Mouse (Mus musculus): ENCODE results near the gene Cdc42ep4. TPM values are rescaled to one million over a fixed set of nuclear protein-coding genes. Genes with fewer than 3 reads are reported as not detected.

The Cdc42ep4 gene
- polyA plus RNA-seq (2015; fragmentation: Nextera tagmentation; extraction: Ambion mirVana), result 37.0 and 38.7 TPM in 2 replicates

- peak; percentile 97 for DNase-seq (ENCODE audit: low spot score)
Measured at GRCm38 (mm10) chr11:113751484-113752084, at the start of gene Cdc42ep4. TSS of gene Cdc42ep4 (minus strand) at chr11:113751881.

DNA sequence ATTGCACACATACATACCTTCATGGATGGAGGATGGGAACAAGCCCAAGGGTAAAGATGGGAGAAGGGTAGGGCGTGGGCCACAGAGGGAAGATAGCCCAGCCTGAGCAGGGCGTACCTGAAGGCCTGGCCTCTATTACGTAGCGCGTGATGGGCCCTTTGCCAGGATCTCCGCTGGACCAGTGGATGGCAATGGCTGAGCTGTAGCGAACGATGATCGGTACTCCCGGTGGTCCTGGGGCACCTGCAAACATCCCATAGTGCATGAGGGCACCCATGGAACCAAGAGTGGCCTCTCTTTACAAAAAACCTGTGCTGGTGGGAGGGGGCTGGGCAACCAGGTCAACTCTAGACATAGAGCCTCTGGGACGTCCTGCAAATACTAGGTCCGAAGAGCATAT is 48.3 kb upstream of the Cdc42ep4 start:
- DNase-seq (ENCODE audit: low spot score), result no peak

DNA sequence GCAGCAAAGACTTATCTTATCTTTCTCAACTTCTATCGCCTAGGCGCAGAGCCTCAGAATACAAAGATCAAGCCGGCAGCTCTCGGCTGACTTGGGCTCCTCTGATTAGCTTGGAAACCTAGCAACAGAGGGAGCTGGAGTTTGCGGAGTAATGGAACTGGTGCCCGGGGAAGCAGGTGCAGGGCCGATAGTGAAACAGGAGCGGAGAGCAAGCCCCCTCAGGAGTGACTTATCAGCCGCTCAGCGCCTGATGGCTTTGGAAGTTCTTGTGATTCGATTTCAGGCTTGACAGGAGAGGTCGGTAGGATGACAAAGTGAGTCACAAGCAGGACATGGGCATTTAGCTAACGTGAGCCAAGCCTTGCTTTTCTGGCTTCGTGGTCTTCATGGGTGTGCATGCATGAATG is 47.4 kb upstream of the Cdc42ep4 start:
- DNase-seq (ENCODE audit: low spot score), result no peak

- DNase-seq (ENCODE audit: low spot score), result no peak
Measured at GRCm38 (mm10) chr11:113798011-113798410, 46.3 kb upstream of the Cdc42ep4 start.

DNA sequence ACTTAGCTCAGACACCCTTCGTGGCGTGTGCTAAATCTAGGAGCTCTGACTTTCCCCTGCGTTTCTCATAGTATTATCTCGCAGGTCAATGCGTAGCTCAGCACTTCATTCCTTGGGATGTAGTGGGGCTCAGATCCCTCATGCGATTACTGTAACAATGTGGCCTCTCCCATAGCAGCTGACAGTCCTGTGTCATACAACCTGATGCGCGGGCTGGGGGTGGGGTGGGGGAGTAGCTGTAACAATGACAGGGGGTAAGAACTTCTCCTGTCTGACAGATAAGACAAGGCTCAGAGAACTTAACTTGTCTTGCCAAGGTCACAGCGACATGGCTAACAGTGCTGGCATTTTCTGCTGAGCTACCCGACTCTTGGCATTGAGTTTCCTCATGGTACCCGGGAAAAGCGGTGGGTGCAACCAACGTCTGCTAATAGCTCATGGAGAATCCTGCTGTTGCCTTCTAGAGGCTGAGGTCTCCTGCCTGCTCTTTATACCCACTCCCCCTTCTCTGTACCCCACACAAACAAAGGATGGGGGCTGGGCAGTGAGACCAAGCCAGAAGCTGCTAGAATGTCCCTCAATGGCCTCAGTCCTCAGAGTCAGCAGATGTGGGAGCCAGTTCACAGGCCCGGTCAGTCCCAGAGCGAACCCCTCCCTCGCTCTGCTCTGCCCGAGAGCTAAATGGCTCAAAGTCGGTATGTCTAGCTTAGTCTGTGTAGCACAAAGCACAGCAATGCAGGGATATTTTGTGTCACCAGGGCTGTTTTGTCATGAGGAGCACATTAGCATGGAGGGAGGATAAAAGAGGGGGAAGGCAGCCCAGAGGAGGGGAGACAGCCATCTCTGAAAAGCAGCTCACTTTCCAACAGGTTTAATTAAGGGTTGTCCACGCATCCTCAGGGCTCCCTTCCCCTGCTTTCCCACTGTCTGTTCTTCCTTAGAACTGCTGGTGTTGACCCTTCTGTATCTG is 45.6 kb upstream of the Cdc42ep4 start:
- no peak for DNase-seq (ENCODE audit: low spot score)

GRCm38 (mm10) chr11:113795846-113796245 is 44.2 kb upstream of the Cdc42ep4 start:
- DNase-seq (ENCODE audit: low spot score), result no peak

DNA sequence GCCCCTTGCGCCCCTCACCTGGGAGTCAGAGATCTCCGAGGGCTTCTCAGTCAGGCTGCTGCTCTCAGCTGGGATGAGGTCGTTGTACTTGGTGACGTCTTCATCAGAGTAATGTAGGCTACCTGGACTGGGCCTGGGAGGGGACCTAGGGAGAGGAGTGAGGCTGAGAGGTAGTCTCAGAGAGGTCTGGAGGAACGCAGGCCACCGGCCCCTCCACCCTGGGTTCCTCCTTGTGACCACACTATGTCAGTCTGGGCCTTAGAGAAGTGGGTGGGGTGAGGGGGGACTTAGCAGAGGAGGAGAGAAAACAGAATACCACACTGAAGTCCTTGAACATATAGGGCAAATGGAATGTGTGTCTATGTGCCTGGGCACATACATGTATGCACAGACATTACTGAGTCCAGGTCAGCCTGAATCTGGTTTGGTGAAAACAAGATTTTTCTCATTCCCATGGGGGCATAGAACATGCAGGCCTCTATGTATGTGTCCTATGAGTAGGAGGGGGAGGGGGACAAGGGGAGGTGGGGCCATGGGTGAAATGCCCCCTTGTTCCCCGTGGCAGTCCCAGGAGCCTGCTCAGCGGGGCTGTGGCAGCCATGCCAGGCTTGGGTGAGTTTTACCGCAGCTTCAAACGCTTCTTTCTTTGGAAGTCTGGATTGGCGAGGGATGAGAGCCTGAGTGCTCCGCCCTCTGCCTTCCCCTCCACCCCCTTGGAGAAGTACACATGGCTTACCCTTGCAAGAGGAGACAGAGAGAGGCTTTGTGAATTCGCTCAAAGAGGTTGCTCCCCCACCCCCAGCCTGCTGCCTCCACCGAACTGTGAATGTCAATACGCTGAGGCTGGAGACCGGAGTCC is 39.9 kb upstream of the Cdc42ep4 start:
- DNase-seq (ENCODE audit: low spot score), result no peak

DNA sequence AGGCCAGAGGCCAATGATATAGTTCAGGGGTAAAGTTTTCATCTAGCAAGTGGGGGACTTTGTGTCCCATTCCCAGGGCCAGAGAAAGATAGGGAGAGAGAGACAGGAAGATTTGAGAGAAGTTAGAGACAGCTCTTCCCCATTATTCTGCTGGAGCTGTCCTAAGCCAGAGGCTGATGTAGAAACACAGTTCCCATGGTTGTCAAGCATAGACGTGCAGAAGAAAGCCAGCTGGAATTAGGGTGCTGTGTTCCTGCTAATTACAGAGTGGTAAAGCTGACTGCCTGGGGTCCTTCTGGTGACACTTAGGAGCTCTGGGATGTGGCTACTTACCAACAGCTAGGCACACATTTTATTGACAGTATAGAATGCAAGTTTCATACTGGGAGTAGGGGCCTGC is 37.4 kb upstream of the Cdc42ep4 start:
- DNase-seq (ENCODE audit: low spot score), result no peak

DNA sequence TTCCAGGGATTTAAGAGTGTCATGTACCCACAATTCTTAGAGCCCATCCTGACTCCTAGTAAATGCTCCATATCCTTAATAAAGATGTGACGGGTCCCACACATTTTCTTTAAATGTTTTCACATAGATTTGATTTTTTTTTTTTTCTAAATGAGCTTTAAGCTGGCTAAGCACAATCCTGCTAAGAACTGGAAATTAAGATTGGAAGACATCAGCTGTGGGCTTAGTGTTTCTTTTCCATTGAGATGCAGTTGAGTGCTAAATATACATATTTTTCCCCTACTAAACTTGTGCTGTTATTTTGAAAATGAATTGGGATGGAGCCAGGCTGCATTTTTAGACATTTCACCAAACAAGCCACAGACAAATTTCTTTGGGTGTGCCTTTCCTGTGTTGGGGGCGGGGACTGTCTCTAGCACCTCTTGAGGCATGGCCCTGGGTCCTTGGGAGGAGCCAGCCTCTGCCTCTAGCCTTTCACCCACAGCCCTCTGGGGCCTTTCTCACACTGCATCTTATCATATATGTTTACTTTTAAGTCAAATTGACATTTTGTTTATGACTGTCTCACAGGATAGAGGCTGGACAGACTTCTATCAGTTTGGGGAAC is 36.6 kb upstream of the Cdc42ep4 start:
- DNase-seq (ENCODE audit: low spot score), result peak; percentile 67

GRCm38 (mm10) chr11:113787432-113788182 is 35.9 kb upstream of the Cdc42ep4 start:
- DNase-seq (ENCODE audit: low spot score), result peak; percentile 67

GRCm38 (mm10) chr11:113787009-113787408 is 35.3 kb upstream of the Cdc42ep4 start:
- no peak for DNase-seq (ENCODE audit: low spot score)

GRCm38 (mm10) chr11:113786395-113786794 is 34.7 kb upstream of the Cdc42ep4 start:
- no peak for DNase-seq (ENCODE audit: low spot score)

- DNase-seq (ENCODE audit: low spot score), result peak; percentile 64
Measured at GRCm38 (mm10) chr11:113785406-113786171, 33.9 kb upstream of the Cdc42ep4 start.

- DNase-seq (ENCODE audit: low spot score), result no peak
Measured at GRCm38 (mm10) chr11:113784656-113785396, 33.1 kb upstream of the Cdc42ep4 start.

- DNase-seq (ENCODE audit: low spot score), result no peak
Measured at GRCm38 (mm10) chr11:113782496-113782895, 30.8 kb upstream of the Cdc42ep4 start.

GRCm38 (mm10) chr11:113782006-113782405 is 30.3 kb upstream of the Cdc42ep4 start:
- no peak for DNase-seq (ENCODE audit: low spot score)

- DNase-seq (ENCODE audit: low spot score), result peak; percentile 37
Measured at GRCm38 (mm10) chr11:113779680-113780041, 28.0 kb upstream of the Cdc42ep4 start.

DNA sequence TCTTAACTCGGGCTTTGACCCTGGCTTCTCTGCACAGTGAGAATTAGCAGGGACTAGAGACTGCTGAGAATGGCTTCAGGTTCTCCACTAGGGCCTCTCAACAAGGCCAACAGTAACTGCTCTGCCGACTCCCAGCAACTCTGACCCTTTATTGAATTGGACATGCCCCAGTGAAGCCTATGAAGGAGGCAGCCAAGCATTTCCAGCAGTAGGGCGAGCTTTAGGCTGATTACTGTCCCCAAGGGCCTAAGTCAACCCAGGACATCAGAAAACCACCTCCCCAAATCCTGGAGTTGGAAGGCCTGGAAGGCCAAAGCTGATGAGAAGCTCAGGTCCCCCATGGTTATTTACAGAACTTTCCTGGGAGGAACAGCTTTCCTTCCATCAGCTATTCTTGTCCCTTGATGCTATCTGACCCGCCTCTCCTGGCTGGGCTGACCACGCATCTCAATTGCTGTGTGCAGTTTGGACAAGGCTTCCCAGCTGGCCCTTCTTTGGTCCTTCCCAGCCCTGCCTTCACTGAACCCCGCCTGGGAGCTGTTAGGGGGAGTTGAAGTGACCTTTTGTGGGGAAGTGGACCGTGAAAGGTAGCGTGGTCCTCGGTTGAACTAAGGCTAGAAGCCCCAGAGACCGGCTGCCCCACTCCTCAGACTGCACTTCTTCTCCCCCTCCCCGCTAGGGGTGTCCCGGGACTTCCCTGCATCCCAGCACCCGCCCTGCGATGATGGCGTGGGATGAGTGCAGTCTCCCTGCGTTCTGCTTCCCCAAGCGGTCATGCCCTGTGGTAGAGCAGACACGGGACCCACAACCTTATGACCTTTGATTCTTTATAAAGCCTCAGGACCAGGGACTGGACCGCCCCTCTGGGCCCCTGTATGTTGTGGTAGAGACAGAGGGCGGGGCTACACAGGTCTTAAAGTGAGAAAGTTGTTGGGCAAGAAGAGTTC is 27.3 kb upstream of the Cdc42ep4 start:
- no peak for DNase-seq (ENCODE audit: low spot score)
